Mouse (Mus musculus): Measurements from ENCODE around the gene Fut2. TPM values are rescaled to one million over a fixed set of nuclear protein-coding genes. Genes with fewer than 3 reads are reported as not detected.
A peak's percentile ranks its signal among the peaks of the same experiment; 100 is the strongest.

Gene Fut2
- polyA plus RNA-seq, 1 experiment from 2014 or later = 0.18 TPM

GRCm38 (mm10) chr7:45640191-45640957, 25.8 kb downstream of the Fut2 start:
- Histone ChIP-seq H3K4me2 (no peak overlapping the region), H3K4me1 (peaks cover 32% of the 10 kb centered on the region), H3K27ac (no peak overlapping the region), H3K9ac (no peak overlapping the region), H3K4me3 (no peak overlapping the region), H3K9me3 (no peaks in the 10 kb centered on the region), H3K36me3 (replicated peaks) (peaks cover 8% of the 10 kb centered on the region; the same call in 1 of the 2 replicates), H3K27me3 (replicated peaks) (no peaks in the 10 kb centered on the region; the same call in 1 of the 2 replicates)
- no peak for ATAC-seq (replicated peaks)
- 74% methylated on average over 19 of the region's 19 CpGs for WGBS

GRCm38 (mm10) chr7:45639561-45640027, 26.6 kb downstream of the Fut2 start, which contains the start of gene Mamstr:
Gene Mamstr, plus strand, starts transcription at chr7:45639977.
- ATAC-seq (replicated peaks) = no peak
- no peaks in the 10 kb centered on the region for H3K9me3 ChIP-seq
- H3K27me3 ChIP-seq (replicated peaks) = no peaks in the 10 kb centered on the region; the same call in 1 of the 2 replicates
- WGBS = 23% methylated on average over 19 of the region's 19 CpGs
- H3K4me2 ChIP-seq = no peak within 1 kb of the TSS
- peaks cover 27% of the 10 kb centered on the region for H3K4me1 ChIP-seq
- H3K36me3 ChIP-seq (replicated peaks) = peaks cover 8% of the 10 kb centered on the region; the same call in 1 of the 2 replicates
- no peak within 1 kb of the TSS for H3K4me3 ChIP-seq
- no peak within 1 kb of the TSS for H3K27ac ChIP-seq
- H3K9ac ChIP-seq = no peak within 1 kb of the TSS

GRCm38 (mm10) chr7:45638623-45639401, 27.4 kb downstream of the Fut2 start:
- 18% methylated on average over 29 of the region's 29 CpGs for WGBS
- peak overlapping the region; percentile 35 for H3K4me3 ChIP-seq
- peak overlapping the region; percentile 56 for H3K4me2 ChIP-seq
- peak; percentile 90 for ATAC-seq (replicated peaks)
- H3K36me3 ChIP-seq (replicated peaks) = peaks cover 8% of the 10 kb centered on the region; the same call in 1 of the 2 replicates
- H3K27ac ChIP-seq = peak overlapping the region; percentile 60
- H3K9ac ChIP-seq = no peak overlapping the region
- H3K4me1 ChIP-seq = peaks cover 20% of the 10 kb centered on the region
- H3K9me3 ChIP-seq = no peaks in the 10 kb centered on the region
- H3K27me3 ChIP-seq (replicated peaks) = no peaks in the 10 kb centered on the region; the same call in 1 of the 2 replicates

GRCm38 (mm10) chr7:45637710-45638109, 28.5 kb downstream of the Fut2 start:
- WGBS = 94% methylated on average over 6 of the region's 6 CpGs
- no peak overlapping the region; the same call in 1 of the 2 replicates for H3K4me2 ChIP-seq

GRCm38 (mm10) chr7:45635711-45636688, 30.2 kb downstream of the Fut2 start:
- H3K4me3 ChIP-seq = no peak overlapping the region
- 85% methylated on average over 15 of the region's 15 CpGs for WGBS
- H3K9me3 ChIP-seq = no peaks in the 10 kb centered on the region
- peaks cover 8% of the 10 kb centered on the region; the same call in 1 of the 2 replicates for H3K36me3 ChIP-seq (replicated peaks)
- no peak overlapping the region for H3K9ac ChIP-seq
- peaks cover 11% of the 10 kb centered on the region; the same call in 1 of the 2 replicates for H3K27me3 ChIP-seq (replicated peaks)
- no peak overlapping the region for H3K4me2 ChIP-seq
- no peak for ATAC-seq (replicated peaks)
- H3K4me1 ChIP-seq = peaks cover 16% of the 10 kb centered on the region
- no peak overlapping the region for H3K27ac ChIP-seq

More at GRCm38 (mm10) chr7:45637710-45638109, 28.5 kb downstream of the Fut2 start:
- no peak for ATAC-seq (replicated peaks)
- Histone ChIP-seq H3K27ac (no peak overlapping the region), H3K27me3 (replicated peaks) (peaks cover 6% of the 10 kb centered on the region; the same call in 1 of the 2 replicates), H3K36me3 (replicated peaks) (peaks cover 8% of the 10 kb centered on the region; the same call in 1 of the 2 replicates), H3K4me1 (peaks cover 15% of the 10 kb centered on the region), H3K9ac (no peak overlapping the region), H3K9me3 (no peaks in the 10 kb centered on the region), H3K4me3 (peak overlapping the region; percentile 35; the same call in 1 of the 2 replicates)

GRCm38 (mm10) chr7:45634946-45635681, 31.1 kb downstream of the Fut2 start:
- peaks cover 11% of the 10 kb centered on the region; the same call in 1 of the 2 replicates for H3K27me3 ChIP-seq (replicated peaks)
- H3K9ac ChIP-seq = no peak overlapping the region
- peaks cover 18% of the 10 kb centered on the region for H3K4me1 ChIP-seq
- peaks cover 8% of the 10 kb centered on the region; the same call in 1 of the 2 replicates for H3K36me3 ChIP-seq (replicated peaks)
- no peak overlapping the region for H3K4me2 ChIP-seq
- 93% methylated on average over 11 of the region's 11 CpGs for WGBS
- no peak for ATAC-seq (replicated peaks)
- H3K4me3 ChIP-seq = no peak overlapping the region
- no peak overlapping the region for H3K27ac ChIP-seq
- no peaks in the 10 kb centered on the region for H3K9me3 ChIP-seq

- no peaks in the 10 kb centered on the region for H3K9me3 ChIP-seq
- peak overlapping the region; percentile 18 for H3K4me3 ChIP-seq
- peaks cover 11% of the 10 kb centered on the region; the same call in 1 of the 2 replicates for H3K27me3 ChIP-seq (replicated peaks)
- WGBS = 18% methylated on average over 35 of the region's 35 CpGs
- H3K9ac ChIP-seq = peak overlapping the region; percentile 27
- peaks cover 15% of the 10 kb centered on the region for H3K4me1 ChIP-seq
- no peak overlapping the region for H3K27ac ChIP-seq
- ATAC-seq (replicated peaks) = no peak
- H3K4me2 ChIP-seq = peak overlapping the region; percentile 41
- peaks cover 8% of the 10 kb centered on the region; the same call in 1 of the 2 replicates for H3K36me3 ChIP-seq (replicated peaks)
Observed at GRCm38 (mm10) chr7:45632499-45632898, 33.7 kb downstream of the Fut2 start.

GRCm38 (mm10) chr7:45630064-45630907, 35.9 kb downstream of the Fut2 start:
- Histone ChIP-seq H3K4me1 (peaks cover 19% of the 10 kb centered on the region), H3K27me3 (replicated peaks) (peaks cover 11% of the 10 kb centered on the region), H3K4me2 (no peak overlapping the region), H3K9me3 (no peaks in the 10 kb centered on the region), H3K27ac (no peak overlapping the region), H3K36me3 (replicated peaks) (no peaks in the 10 kb centered on the region), H3K4me3 (no peak overlapping the region), H3K9ac (no peak overlapping the region)
- ATAC-seq (replicated peaks) = no peak
- 66% methylated on average over 23 of the region's 23 CpGs for WGBS

- Histone ChIP-seq H3K4me3 (peak overlapping the region; percentile 48), H3K36me3 (replicated peaks) (no peaks in the 10 kb centered on the region), H3K9me3 (no peaks in the 10 kb centered on the region), H3K4me1 (peaks cover 19% of the 10 kb centered on the region), H3K9ac (peak overlapping the region; percentile 61), H3K27ac (peak overlapping the region; percentile 85), H3K27me3 (replicated peaks) (peaks cover 11% of the 10 kb centered on the region), H3K4me2 (peak overlapping the region; percentile 77)
- under 1% methylated on average over 105 of the region's 105 CpGs for WGBS
- ATAC-seq (replicated peaks) = peak; percentile 90
Observed at GRCm38 (mm10) chr7:45628364-45629294, 37.6 kb downstream of the Fut2 start.
